Mouse (Mus musculus) lung, postnatal 0 days (tissue): ENCODE measurements around the gene Slc35e4.

Source experiments
- CTCF ChIP-seq: IDR thresholded peaks from 2 replicates; pipeline ENCODE4 v1.5.1; 2016; ENCODE audit warnings: antibody characterized with exemption, mild to moderate bottlenecking
- EP300 ChIP-seq: IDR thresholded peaks from 2 replicates; pipeline ENCODE4 v1.6.1; 2016; ENCODE audit warnings: antibody characterized with exemption, mild to moderate bottlenecking, control low read depth

- TF ChIP-seq CTCF (no peak), EP300 (no peak)
Observed at GRCm38 (mm10) chr11:3894406-3895281, 19.8 kb downstream of the Slc35e4 start, which contains the start of the genes 4921536K21Rik and Dusp18.
